Mouse (Mus musculus) spleen, adult 2 months (tissue): Measurements from ENCODE around the gene Epb41l4b.

Experiments
- CTCF ChIP-seq: fragments of 200-500 bp; IDR thresholded peaks from 2 replicates; pipeline ENCODE4 v1.5.1; 2011; ENCODE audit warnings: mild to moderate bottlenecking, inconsistent platforms; ENCODE audit not compliant: insufficient read depth, insufficient read length, insufficient replicate concordance; ENCODE audit errors: extremely low read depth
- POLR2A ChIP-seq: fragments of 200-500 bp; IDR thresholded peaks from 2 replicates; pipeline ENCODE4 v1.6.1; 2011; ENCODE audit warnings: low read depth, low read length, inconsistent platforms

GRCm38 (mm10) chr4:57070640-57071039 is 72.6 kb downstream of the Epb41l4b start:
- TF ChIP-seq CTCF (no peak), POLR2A (no peak)
